Mouse (Mus musculus) testis, postnatal 10 days (tissue): Measurements from ENCODE around the gene Ncam1.

ENCODE experiments used
- DNase-seq: peaks from one replicate; pipeline ENCODE4 v3.0.0; 2021; ENCODE audit warnings: low spot score

The Ncam1 gene

DNA sequence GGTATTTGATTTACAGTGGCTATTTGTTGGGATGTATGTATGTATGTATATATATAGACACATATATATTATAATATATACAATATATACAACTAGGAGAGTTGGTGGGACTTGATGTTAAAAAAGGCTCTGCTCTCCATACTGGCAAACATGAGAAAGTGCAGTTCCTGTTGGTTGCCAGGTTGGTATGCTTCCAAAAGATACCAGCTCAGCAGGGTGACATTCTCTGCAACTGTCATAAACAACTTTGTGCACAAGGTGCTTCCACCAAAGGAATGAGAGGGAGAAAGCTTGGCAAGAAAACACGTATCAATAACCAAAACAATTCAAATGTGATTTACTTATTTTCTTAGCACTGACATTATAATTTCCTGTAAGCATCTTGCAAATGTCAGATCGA, 232.9 kb downstream of the Ncam1 start:
- no peak for DNase-seq

DNA sequence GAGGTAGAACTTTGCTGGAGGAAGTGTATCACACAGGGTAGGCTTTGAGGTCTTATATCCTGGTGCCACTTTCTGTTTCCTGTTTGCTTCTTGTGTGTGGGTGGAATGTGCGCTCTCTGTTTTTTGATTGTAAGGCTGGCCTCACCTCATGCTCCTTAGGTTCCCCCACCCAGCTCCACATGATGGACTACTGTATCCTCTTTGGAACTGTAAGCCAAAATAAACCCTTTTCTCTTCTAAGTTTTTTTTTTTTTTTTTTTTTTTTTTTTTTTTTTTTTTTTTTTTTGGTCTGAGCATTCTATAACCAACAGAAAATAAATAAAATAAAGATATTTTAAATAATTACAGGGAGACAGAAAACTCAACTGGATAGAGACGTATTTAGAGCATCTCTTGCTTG, 239.8 kb downstream of the Ncam1 start:
- no peak for DNase-seq

DNA sequence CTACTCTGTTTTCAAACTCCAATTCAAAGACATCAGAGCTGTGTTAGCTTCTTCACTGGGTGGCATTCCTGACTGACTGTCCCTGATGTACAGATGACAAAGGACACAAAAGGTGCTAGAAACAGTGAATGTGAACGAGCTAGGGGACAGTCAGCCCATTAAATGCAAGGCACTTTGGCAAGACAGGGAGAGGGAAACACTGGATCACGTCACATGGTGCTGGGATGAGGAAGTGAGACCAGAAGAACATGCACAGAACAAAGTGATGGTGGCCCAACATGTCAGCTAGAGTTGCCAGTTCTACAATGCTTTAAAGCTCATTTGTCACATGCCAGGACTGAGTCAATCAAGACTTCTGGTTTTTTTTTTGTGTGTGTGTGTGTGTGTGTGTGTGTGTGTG, 247.4 kb downstream of the Ncam1 start:
- no peak for DNase-seq

DNA sequence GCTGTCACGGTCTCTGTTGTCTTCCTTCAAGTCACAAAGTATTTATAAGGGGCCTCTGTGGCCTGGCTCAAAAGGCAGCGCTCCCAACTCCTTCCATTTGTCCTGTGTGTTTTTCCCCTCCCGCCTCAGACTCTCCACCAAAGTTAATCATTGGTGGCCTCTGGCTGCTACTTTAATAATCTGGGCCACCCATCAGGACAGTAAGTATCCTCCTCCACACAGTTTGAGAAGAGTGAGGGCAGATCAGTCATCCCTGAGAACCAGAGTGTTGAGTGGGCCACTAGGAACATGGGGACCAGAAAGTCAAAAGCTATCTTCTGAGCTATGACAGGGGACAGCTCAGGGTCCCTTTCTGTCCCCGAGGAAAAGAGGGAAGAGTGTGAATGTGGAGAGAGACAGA, 256.1 kb downstream of the Ncam1 start:
- DNase-seq: no peak

DNA sequence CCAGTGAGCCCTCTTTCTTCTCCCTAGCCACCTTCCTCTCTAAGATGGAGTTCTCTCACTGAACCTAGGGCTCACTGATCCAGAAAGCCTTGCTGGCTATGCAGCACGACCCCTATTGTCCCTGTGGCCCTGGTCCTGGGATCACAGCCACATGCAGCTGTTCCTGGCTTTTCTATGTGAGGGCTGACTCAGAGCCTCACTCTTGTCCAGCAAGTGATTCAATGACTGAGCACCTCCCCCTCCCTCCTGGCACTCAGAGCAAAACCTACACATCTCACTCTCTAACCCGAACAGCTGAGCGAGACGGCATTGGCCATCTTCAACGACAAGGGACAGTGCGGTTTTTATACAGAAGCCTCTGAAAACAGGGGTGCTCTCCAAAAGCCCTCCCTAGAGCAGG, 260.9 kb downstream of the Ncam1 start:
- DNase-seq: no peak

DNA sequence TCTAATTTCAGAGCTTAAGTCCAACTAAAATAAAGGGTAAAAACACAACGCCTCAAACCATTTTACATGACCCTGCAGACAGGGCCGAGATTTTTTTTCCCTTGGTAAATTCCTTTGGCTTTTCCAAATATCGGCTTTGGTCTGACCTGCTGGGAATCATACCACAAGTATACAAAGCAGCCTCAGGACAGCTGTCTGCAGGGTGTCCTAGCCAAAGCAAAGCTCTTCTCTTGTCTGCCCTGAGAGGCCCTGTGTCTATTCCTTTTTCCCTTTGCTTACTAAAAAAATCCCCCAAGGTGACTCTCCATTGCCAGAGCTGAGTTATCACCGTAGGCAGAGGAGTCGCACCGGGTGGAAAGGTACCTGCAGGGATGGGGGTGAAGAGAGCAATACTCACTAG, 262.1 kb downstream of the Ncam1 start:
- DNase-seq: no peak

DNA sequence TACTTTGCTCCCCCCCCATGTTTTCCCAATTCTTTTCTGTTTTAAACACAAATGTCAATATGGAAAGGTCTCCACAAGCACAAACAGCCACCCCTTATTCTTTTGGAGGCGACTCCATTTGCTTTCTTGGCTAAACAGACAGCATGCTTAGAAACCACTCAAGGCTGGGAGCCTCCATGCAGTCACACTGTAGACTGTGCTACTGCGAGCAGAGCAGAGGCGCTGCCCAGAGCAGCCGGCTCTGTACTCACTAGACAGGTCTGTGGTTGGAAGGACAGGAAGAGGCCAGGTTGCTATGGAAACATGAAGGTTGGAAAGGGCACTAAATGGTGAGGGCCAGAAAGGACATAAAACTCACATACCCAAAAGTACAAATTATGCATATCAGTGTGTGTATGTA, 263.8 kb downstream of the Ncam1 start:
- no peak for DNase-seq

DNA sequence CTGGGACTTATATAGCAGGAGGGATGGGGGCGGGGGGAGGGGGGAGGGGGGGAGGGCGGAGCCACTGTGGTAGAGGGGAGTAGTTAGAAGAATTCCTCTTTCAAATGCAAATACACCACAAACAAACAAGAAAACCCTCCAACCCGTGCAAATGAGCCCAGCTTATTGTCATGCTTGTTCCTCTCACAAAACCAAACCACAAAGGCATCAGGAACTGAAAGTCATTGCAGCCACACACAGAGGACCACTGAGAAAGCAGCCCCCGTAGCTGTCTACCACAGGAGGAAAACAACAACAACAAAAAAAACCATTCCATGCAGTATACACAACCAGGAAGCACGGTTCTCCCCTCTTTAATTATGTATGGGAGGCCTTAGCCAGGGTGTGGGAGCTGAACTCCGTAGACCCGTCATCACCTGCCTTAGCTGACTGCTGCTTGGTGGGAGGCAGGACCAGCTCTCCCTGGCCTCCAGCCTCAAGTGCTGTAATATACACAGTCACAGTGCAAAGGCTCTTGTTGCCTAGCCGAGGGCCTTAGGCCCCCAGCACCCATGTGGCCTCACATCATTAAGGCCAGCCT, 264.7 kb downstream of the Ncam1 start:
- no peak for DNase-seq

DNA sequence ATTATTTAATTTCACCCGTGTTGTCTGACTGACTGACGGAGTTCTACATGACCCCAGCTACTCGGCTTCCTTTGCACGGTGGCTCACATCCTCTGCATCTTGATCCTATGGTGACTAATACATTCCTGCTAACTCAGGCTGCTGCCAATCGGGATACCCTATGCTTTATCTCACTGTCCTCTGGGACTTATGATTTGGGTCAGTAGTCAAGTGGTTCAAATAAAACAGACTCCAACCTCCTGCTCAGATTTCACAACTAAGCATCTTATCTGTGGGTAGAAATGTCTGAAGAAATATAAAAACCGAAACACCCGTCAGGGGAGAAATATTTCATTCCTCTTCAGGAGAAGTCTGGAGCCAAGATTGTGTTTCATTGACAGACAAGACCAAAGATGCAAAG, 265.3 kb downstream of the Ncam1 start:
- no peak for DNase-seq

DNA sequence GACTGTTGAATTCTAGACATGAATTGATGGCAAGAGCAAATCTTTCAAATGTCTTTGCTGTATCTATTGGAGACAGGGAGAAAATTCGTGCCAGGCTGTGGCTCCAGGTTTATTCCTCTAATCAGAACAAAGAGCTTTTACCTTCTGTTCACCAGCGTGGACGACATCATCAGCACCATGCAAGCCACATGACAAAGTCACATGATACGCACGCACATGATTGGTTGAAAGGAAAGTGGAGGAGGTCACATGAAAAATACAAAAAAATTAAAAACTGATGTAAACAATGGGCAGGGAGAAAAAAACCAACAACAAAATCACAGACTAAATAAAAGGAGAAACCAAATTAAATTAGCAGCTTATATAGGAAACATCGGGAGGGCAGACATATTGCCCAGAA, 266.9 kb downstream of the Ncam1 start:
- DNase-seq: no peak

DNA sequence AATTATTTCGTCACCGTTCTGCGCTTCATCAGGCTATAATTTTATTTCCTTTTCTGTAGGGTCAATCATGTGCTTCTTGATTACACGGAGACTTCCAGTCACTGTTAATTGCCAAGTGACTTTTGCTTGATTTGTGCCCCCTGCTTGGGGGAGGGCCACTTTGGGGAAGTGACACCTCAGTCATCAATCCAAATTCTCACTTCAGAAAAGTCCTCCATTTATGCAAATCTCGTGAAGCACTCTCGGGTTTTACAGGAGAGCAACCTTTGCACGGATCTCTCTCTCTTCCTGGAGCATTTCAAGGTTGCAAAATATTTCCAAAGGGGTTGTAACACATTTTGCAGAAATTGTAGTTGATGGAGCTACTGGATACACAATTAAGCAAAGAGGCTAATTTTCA, 267.5 kb downstream of the Ncam1 start:
- no peak for DNase-seq

DNA sequence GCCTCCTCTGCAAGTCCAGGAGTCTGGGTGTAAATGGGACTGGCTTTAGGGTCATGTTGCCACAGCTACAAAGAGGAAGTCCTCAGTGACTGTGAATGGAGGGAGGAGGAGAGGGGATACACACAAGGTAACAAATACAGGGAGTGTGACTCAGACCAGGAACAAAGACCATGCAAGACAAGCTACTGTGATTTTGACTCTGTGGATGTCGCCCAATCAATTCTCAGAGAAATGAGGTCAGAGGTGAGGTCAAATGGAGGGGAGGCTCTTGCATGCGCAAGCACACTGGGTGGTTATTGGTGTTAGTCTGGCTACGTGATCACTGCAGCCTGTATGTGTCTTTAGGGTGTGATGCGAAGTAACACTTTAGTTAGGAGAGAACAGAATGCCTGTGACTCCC, 268.0 kb downstream of the Ncam1 start:
- no peak for DNase-seq

DNA sequence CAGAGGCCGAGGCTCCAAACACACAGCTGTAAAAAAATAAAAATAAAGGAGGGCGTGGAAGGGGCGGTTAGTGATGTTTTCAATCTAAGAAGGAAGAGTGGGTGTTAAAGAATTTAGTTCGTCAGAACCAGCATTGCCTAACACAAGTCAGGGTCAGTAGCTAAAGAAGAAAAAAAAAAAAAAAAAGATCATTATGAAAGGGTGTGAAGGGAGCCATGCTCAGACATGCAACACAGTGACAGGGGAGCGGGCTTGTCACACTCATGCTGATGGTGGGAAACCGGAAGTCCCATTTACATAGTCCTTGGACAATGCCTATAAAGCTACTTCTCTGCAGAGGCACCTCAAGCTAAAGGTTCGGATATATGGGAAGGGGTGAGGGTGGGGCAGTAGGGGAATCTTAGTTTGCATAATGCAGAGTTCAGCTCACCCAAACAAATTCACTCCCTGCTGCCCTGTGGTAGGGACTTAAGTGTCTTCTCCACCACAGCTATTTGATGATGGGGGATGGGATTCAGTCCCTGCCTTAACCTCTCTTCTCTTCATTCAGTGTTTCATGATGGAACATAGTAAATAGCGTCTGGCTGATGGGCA, 269.3 kb downstream of the Ncam1 start:
- DNase-seq: no peak

DNA sequence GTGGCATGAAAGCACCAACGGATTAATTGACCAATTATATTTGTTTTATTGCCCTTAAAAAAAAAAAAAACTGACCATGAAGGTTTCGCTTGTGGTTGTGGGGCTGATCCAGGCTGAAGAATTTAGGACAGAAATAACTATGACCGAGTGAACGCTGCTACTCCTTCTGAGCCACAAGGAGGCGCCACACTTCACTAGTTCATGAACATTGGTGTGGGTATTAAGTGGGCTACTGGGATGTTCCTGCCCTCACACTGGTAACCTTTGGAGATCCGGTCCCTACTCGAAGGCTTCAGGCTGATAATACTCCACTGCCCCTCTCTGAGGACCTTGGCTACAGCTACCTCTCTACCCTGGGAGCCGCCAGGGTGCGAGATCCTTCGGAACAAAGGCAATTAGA, 269.8 kb downstream of the Ncam1 start:
- peak; percentile 64 for DNase-seq

DNA sequence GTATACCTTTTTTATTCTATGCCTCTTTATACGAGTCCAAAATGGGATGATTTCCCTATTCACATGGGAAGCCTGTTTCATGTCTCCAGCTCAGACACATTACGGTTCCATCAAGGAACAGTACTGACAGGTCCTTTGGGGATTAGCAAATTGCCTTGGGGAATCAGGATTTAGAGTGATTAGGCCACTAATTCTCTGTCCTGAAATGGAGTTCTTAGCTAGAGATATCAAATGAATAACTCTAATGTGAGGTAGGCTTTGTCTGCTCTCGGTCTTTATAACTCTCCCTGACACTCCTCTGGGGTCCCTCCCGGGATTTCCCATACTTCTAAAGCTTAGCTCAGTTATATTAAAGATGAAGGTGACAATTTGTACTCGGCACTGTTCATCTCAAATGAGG, 270.7 kb downstream of the Ncam1 start:
- no peak for DNase-seq

DNA sequence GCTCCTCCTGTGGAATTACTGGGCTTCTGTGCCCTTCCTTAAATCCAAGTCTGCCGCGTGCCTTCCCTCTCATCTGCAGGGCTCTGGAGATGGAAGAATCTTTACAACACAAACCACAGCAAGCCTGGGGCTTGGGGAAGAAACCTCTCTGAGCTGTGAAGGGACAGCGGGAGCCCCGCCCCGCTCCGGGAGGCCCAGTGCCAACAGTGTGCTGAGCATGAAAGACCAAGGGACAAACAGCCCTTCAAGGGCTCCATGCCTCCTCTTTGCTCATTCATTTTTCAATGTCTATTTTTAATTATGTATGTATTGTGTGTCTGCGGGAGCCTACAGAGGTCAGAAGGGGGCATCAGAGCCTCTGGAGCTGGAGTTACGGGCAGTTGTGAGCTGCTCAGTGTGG, 271.4 kb downstream of the Ncam1 start:
- DNase-seq: no peak

DNA sequence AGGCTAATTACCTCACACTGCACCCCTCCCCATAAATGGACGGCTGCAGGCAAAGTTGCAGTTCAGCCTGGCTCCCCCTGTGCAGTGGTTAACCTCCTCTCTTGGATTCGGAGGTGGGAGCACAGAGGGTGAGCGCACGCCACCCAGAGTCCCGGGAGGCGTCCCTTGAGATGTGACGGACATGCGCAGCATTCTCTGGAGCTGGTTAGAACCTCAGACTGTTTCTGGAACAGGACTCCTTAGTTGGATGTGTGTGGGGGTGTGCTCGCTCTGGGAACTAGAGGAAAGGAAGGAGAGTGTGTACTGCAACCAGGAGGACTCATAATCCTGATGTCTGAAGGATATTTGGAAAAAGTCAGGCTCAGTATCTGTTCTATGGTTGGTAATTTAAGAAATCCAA, 274.0 kb downstream of the Ncam1 start:
- no peak for DNase-seq

DNA sequence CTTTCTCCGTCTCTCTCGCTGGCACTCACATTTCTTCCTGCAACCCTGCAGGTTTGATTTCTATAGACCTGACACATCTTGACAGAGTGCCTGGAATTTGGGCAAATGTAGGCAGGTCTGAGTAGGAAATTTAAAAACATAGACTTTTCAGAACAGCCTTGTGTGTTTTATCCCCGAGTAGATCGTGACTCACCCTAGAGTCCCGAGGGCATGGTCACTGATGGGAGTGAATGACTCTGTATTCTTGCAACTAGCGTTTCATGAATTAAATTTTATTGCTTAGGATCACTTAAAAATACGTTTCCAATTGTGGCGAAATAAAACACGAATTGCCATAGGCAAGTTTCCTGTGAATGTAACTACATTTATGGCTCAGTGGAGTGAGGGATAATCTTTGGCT, 274.8 kb downstream of the Ncam1 start:
- no peak for DNase-seq

DNA sequence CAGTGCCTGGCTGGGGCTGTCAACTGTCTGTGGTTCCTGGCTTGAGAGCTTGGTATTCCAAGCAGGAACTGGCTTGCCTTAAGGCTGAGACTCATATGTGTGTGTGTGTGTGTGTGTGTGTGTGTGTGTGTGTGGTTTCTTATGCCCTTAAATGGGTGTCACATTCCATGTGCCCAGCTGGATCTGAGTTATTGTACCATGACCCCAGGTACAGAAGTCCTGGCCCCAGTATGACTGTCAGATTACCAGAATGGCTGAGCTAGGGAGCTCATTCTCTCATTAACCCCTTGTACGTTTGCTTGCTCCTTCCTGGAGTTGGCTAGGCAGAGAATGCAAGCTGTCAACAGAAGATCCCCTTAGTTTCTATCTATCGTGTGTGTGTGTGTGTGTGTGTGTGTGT, 284.4 kb downstream of the Ncam1 start:
- no peak for DNase-seq

DNA sequence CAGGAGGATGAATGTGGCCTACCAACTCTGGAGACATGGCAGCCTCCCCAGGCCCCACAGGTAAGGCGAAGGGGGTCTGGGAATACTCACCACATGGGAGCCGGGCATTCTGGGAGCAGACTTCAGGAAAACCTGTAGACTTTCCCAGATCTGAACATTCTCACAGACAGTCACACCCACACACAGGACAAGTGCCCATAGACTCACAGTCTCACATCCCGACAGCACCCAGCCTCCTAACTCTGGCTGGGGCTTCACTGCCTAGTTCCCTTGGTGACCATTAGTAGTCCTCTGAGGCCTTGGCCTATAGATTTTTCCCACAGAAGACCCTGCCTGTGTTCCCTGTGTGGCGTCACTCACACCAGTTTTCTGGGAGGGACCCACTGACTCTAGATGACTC, 288.1 kb downstream of the Ncam1 start:
- DNase-seq: no peak

DNA sequence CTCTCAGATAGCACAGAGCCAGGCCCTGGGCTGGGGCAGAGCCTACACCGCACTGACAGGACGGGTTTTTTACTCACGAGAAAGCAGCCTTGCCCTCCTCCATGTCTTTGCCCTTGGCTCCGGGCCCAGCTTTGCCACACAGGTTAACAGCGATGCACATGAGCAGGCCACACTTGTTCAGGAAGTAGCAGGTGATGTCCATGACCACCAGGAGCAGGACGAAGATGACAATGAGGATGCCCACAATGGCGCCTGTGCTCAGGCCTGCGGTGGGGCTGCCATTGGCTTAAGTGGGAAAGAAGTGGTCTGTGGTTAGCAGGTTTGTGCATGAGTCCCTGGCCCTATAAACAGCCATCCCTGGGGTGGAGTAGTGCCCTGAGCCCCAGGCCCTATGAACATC, 289.1 kb downstream of the Ncam1 start:
- DNase-seq: no peak

DNA sequence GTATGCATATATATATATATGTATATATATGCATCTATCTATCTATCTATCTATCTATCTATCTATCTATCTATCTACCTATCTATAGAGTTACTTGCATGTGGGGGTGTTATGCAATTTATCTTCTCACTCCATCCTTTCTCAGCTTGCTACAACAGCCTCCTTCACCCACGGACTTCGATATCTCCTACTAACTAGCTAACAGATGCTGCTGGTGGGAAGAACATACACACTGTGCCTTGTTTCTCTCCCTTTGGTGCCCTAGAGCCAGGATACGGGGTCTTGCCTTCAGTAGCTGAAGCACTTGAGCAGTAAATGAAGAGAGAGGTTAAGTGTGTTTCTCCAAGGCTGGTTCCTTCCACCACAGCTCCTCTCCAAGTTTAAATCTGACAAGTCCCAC, 289.6 kb downstream of the Ncam1 start:
- no peak for DNase-seq

DNA sequence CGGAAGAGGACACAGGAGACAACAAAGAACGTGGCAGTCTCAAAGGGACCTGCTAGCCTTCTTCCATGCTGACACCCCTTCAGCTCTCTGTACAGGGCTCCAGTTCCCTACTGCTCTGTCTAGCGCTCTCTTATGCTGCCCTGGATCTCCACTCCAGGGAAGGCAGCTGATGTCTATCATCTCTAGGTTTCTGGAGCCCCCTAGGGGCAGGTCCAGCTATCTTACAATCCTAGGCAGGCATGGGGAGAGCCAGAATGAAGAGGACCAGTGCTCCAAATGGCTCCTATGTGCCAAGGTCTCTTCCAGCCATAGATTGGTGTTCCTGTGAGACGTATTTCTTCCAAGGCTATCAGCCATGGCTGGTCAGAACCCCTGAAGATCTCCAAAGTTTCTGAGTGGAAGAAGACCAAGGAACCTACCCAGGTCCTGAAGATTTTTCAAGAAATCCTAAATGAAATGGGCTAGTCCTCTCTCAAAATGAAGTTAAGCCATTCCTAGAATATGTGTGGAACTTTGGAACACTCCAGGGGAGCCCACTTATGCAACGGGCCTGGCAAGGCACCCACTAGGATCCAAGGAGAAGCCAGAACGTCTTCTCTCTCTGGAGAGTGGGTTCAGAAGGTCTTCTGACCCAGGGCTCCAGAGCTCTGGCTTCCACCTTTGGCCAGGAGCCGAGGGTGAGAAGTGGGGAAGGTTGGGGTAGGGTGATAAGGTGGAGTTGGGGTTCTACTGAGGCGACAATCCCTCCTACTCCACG, 290.7 kb downstream of the Ncam1 start:
- DNase-seq: no peak

DNA sequence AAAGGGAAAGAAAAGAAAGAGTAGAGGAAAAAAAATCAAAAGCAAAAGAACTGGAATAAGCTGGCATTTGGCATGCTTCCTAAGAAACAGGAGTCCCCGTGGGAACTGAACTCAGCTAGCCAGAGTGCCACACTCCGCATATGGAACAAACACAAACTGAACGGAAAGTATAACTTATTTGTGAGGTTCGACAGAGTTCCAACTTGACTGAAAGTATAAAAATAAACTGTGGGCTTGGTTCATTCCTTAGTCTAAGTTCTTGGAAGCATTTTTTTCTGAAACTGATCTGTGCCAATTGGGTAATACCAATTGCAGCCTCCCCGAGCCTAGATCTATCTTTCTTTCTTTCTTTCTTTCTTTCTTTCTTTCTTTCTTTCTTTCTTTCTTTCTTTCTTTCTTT, 294.1 kb downstream of the Ncam1 start:
- DNase-seq: no peak
